Mouse (Mus musculus) liver, postnatal 0 days (tissue): ENCODE data around the gene Flnb. TPM values are rescaled to one million over a fixed set of nuclear protein-coding genes. Genes with fewer than 3 reads are reported as not detected.

Source experiments
- ATAC-seq: fragments of 200-750 bp; cut with Nextera tagmentation; 2 replicates; pipeline ENCODE4 v1.8.0; 2017; ENCODE audit warnings: mild to moderate bottlenecking, moderate library complexity
- DNase-seq: peaks from one replicate; pipeline ENCODE4 v3.0.0-alpha.2; 2016
- H3K27ac ChIP-seq: fragments of 300-500 bp; sonication (generic); 2 replicates; pipeline ENCODE4 v1.5.1; 2014; ENCODE audit warnings: antibody characterized with exemption, moderate library complexity, mild to moderate bottlenecking, low read depth
- H3K27me3 ChIP-seq: fragments of 300-500 bp; sonication (generic); 2 replicates; pipeline ENCODE4 v1.6.1; 2014; ENCODE audit warnings: low read length, control low read depth, mixed read lengths; ENCODE audit not compliant: insufficient read depth
- H3K36me3 ChIP-seq: fragments of 300-500 bp; sonication (generic); replicated peaks from 2 replicates; pipeline ENCODE4 v1.6.1; 2014; ENCODE audit warnings: mild to moderate bottlenecking, control low read depth, low read length, moderate library complexity, mixed read lengths; ENCODE audit not compliant: insufficient read depth
- H3K4me1 ChIP-seq: fragments of 300-500 bp; sonication (generic); 2 replicates; pipeline ENCODE4 v1.6.1; 2014; ENCODE audit warnings: antibody characterized with exemption, mild to moderate bottlenecking, control low read depth; ENCODE audit not compliant: insufficient read depth
- H3K4me2 ChIP-seq: fragments of 300-500 bp; sonication (generic); 2 replicates; pipeline ENCODE4 v1.6.1; 2014; ENCODE audit warnings: low read depth, mild to moderate bottlenecking, low read length, moderate library complexity, mixed read lengths
- H3K4me3 ChIP-seq: fragments of 300-500 bp; sonication (generic); 2 replicates; pipeline ENCODE4 v1.5.1; 2014; ENCODE audit warnings: low read depth, low read length
- H3K9ac ChIP-seq: fragments of 300-500 bp; sonication (generic); replicated peaks from 2 replicates; pipeline ENCODE4 v1.6.1; 2014; ENCODE audit warnings: mild to moderate bottlenecking, moderate library complexity
- H3K9me3 ChIP-seq: fragments of 300-500 bp; sonication (generic); 2 replicates; pipeline ENCODE4 v1.6.1; 2016; ENCODE audit warnings: mild to moderate bottlenecking, control low read depth, low read length, mixed read lengths
- CTCF ChIP-seq: sonication (generic); IDR thresholded peaks from 2 replicates; pipeline ENCODE4 v1.5.1; 2016; ENCODE audit warnings: antibody characterized with exemption, low read depth
- EP300 ChIP-seq: IDR thresholded peaks from 2 replicates; pipeline ENCODE4 v1.6.1; 2016; ENCODE audit warnings: antibody characterized with exemption, low read depth, mild to moderate bottlenecking
- whole genome bisulfite sequencing: fragments of 180-500 bp; shearing (Covaris S2); extraction: QIAGEN DNeasy Blood & Tissue Kit; methylation state at CpG from one replicate; pipeline ENCODE4 v1.1.7; 2014; ENCODE audit not compliant: insufficient replicate concordance; 5-methylcytosine and 5-hydroxymethylcytosine counted together
- polyA plus RNA-seq: library from polyadenylated mRNA; unstranded; fragments of >200 nt; fragmentation: Nextera tagmentation; extraction: Ambion mirVana; gene quantifications from 2 replicates; pipeline ENCODE4 v1.2.1, GENCODE M21; 2015

Gene Flnb
- polyA plus RNA-seq, 1 experiment from 2014 or later = 2.9 TPM

- no peak for DNase-seq
- Histone ChIP-seq H3K4me1 (no peaks in the 10 kb centered on the region), H3K4me3 (no peak overlapping the region), H3K27ac (no peak overlapping the region), H3K36me3 (peaks cover 5% of the 10 kb centered on the region; the same call in 1 of the 2 replicates), H3K9me3 (no peaks in the 10 kb centered on the region), H3K4me2 (no peak overlapping the region), H3K27me3 (no peaks in the 10 kb centered on the region), H3K9ac (no peak overlapping the region)
- no peak for ATAC-seq
- TF ChIP-seq CTCF (no peak), EP300 (no peak)
- WGBS = 74% methylated on average over 2 of the region's 2 CpGs
Observed at GRCm38 (mm10) chr14:7873552-7873951, 55.8 kb downstream of the Flnb start.

- whole genome bisulfite sequencing = 56% methylated on average over 4 of the region's 4 CpGs
- ATAC-seq = no peak
Observed at GRCm38 (mm10) chr14:7874495-7874894, 56.7 kb downstream of the Flnb start.

GRCm38 (mm10) chr14:7877957-7878356 is 60.2 kb downstream of the Flnb start:
- no peak for ATAC-seq
- Histone ChIP-seq H3K9me3 (no peaks in the 10 kb centered on the region), H3K27me3 (no peaks in the 10 kb centered on the region), H3K36me3 (peaks cover 14% of the 10 kb centered on the region; the same call in 1 of the 2 replicates), H3K27ac (no peak overlapping the region), H3K9ac (no peak overlapping the region), H3K4me2 (no peak overlapping the region), H3K4me1 (no peaks in the 10 kb centered on the region), H3K4me3 (no peak overlapping the region)
- no peak for DNase-seq
- 29% methylated on average over 2 of the region's 2 CpGs for WGBS
- TF ChIP-seq EP300 (no peak), CTCF (no peak)

More at GRCm38 (mm10) chr14:7874495-7874894, 56.7 kb downstream of the Flnb start:
- no peak for DNase-seq
- Histone ChIP-seq H3K4me3 (no peak overlapping the region), H3K9me3 (no peaks in the 10 kb centered on the region), H3K9ac (no peak overlapping the region), H3K27me3 (no peaks in the 10 kb centered on the region), H3K4me1 (no peaks in the 10 kb centered on the region), H3K36me3 (peaks cover 5% of the 10 kb centered on the region; the same call in 1 of the 2 replicates), H3K4me2 (no peak overlapping the region), H3K27ac (no peak overlapping the region)
- TF ChIP-seq EP300 = no peak
- TF ChIP-seq CTCF = no peak

GRCm38 (mm10) chr14:7880389-7880788 is 62.6 kb downstream of the Flnb start:
- DNase-seq (no peak), ATAC-seq (no peak)
- Histone ChIP-seq H3K4me3 (no peak overlapping the region), H3K9ac (no peak overlapping the region), H3K4me1 (no peaks in the 10 kb centered on the region), H3K27me3 (no peaks in the 10 kb centered on the region), H3K36me3 (peaks cover 21% of the 10 kb centered on the region), H3K27ac (no peak overlapping the region), H3K4me2 (no peak overlapping the region), H3K9me3 (no peaks in the 10 kb centered on the region)
- no peak for TF ChIP-seq CTCF
- no peak for TF ChIP-seq EP300
- 63% methylated on average over 6 of the region's 6 CpGs for WGBS

- Histone ChIP-seq H3K27me3 (no peaks in the 10 kb centered on the region), H3K4me3 (no peak overlapping the region), H3K9ac (no peak overlapping the region), H3K27ac (no peak overlapping the region), H3K9me3 (no peaks in the 10 kb centered on the region), H3K4me1 (no peaks in the 10 kb centered on the region), H3K36me3 (peaks cover 25% of the 10 kb centered on the region), H3K4me2 (no peak overlapping the region)
- 72% methylated on average over 11 of the region's 11 CpGs for WGBS
- no peak for TF ChIP-seq EP300
- no peak for TF ChIP-seq CTCF
- ATAC-seq (no peak), DNase-seq (no peak)
Observed at GRCm38 (mm10) chr14:7881533-7881932, 63.8 kb downstream of the Flnb start.

GRCm38 (mm10) chr14:7882050-7882449 is 64.3 kb downstream of the Flnb start:
- peaks cover 30% of the 10 kb centered on the region for H3K36me3 ChIP-seq
- H3K27me3 ChIP-seq = no peaks in the 10 kb centered on the region
- no peak overlapping the region for H3K9ac ChIP-seq
- no peak for TF ChIP-seq EP300
- no peak for TF ChIP-seq CTCF
- no peak for ATAC-seq
- WGBS = 55% methylated on average over 8 of the region's 8 CpGs
- H3K4me1 ChIP-seq = no peaks in the 10 kb centered on the region
- no peak overlapping the region for H3K27ac ChIP-seq
- H3K9me3 ChIP-seq = no peaks in the 10 kb centered on the region
- H3K4me2 ChIP-seq = no peak overlapping the region
- DNase-seq = no peak
- H3K4me3 ChIP-seq = no peak overlapping the region

- ATAC-seq (no peak), DNase-seq (no peak)
- Histone ChIP-seq H3K4me2 (no peak overlapping the region), H3K9ac (no peak overlapping the region), H3K4me1 (0 out of 2 replicates have a peak, but pooled peaks cover 1% of the 10 kb centered on the region), H3K36me3 (peaks cover 34% of the 10 kb centered on the region), H3K27me3 (no peaks in the 10 kb centered on the region), H3K9me3 (no peaks in the 10 kb centered on the region), H3K27ac (no peak overlapping the region), H3K4me3 (no peak overlapping the region)
- TF ChIP-seq CTCF (no peak), EP300 (no peak)
- 87% methylated on average over 1 of the region's 1 CpGs for WGBS
Observed at GRCm38 (mm10) chr14:7884158-7884557, 66.4 kb downstream of the Flnb start.
